Mouse (Mus musculus) gastrocnemius, adult 2 months (tissue): ENCODE results near the gene Stk32b. TPM values are rescaled to one million over a fixed set of nuclear protein-coding genes. Genes with fewer than 3 reads are reported as not detected.

Experiments
- DNase-seq: peaks from one replicate; pipeline ENCODE4 v3.0.0; 2022
- H3K27ac ChIP-seq: fragments of 200-600 bp; 2 replicates; pipeline ENCODE4 v1.8.1; 2022; ENCODE audit warnings: mild to moderate bottlenecking
- H3K4me3 ChIP-seq: fragments of 200-600 bp; 2 replicates; pipeline ENCODE4 v1.8.1; 2022; ENCODE audit warnings: mild to moderate bottlenecking, moderate library complexity
- CTCF ChIP-seq: fragments of 200-600 bp; IDR thresholded peaks from 2 replicates; pipeline ENCODE4 v1.8.1; 2022; ENCODE audit warnings: antibody characterized with exemption, mild to moderate bottlenecking, moderate library complexity
- intact Hi-C: fragments of 180-260 bp; cut with DNase I; formaldehyde crosslinking; loops from one replicate; pipeline ENCODE4 v1.15.1; 2025
- total RNA-seq, 2 experiments: library from RNA; stranded (reverse); gene quantifications; 2 replicates each; pipeline ENCODE4 v1.2.3; 2021

Stk32b gene
- total RNA-seq, 2 experiments from 2014 or later, result 0.20 TPM; not detected in 1

DNA sequence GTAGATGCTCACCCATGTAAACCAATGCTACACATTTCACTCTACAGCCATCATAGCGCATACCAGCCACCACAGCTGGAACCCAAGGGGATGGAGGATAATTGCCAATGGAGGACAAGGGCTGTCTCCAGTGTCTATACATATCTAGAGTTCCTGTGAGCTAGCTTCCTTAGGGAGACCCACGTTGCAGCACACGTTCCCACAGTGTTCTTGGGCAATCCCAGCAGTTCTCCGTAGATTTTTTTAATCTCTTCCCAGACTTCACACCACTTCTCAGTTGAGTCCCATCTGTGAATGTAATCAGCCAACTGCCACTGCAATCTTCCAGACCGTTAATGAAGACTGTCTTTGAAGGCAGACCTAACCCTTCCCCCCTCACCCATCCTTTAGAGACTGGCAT, 165.3 kb downstream of the Stk32b start:
- TF ChIP-seq CTCF, result no peak
- Histone ChIP-seq H3K27ac (no peak overlapping the region), H3K4me3 (no peak overlapping the region)
- DNase-seq, result no peak
- intact Hi-C loops, result no loop called here

DNA sequence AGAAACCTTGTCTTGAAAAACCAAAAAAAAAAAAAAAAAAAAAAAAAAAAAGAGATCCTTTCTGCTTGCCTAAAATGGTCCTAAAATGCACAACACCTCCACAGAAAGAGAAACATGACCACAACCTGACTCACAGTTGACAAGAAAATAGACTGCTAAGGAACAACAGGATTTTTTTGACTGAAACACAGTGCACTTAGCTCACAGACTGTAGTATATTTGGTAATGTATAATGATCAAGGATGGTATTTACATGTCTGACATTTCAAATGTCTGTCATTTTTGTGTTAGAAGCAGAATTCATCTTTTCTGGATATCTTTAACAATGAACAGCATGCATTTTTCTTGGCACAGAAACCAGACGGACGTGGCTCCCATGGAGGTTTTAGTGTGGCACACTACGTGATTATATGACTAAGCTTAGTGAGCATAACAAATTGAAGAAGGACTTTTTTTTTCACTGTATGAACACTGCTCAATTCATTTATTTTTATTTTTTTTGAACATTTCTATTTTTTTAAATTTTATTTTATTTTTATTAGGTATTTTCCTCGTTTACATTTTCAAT, 181.2 kb downstream of the Stk32b start:
- no peak for DNase-seq
- Histone ChIP-seq H3K4me3 (no peak overlapping the region), H3K27ac (no peak overlapping the region)
- intact Hi-C loops, result no loop called here
- no peak for TF ChIP-seq CTCF

DNA sequence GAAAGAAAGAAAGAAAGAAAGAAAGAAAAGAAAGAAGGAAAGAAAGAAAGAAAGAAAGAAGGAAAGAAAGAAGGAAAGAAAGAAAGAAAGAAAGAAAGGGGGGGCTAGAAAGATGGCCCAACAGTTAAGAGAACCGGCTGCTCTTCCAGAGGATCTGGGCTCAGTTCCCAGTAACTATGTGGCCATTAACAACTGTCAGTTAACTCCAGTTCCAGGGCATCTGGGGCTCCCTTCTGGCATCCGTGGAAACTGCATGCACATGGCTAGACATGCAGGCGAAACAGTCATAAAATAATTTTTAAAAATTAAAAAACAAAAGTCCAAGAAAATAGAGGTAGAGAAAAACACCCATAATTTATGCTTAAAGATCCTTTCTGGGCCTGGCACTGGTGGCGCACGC, 181.7 kb downstream of the Stk32b start:
- no peak for DNase-seq
- intact Hi-C loops, result no loop called here
- Histone ChIP-seq H3K27ac (no peak overlapping the region), H3K4me3 (no peak overlapping the region)
- no peak for TF ChIP-seq CTCF

DNA sequence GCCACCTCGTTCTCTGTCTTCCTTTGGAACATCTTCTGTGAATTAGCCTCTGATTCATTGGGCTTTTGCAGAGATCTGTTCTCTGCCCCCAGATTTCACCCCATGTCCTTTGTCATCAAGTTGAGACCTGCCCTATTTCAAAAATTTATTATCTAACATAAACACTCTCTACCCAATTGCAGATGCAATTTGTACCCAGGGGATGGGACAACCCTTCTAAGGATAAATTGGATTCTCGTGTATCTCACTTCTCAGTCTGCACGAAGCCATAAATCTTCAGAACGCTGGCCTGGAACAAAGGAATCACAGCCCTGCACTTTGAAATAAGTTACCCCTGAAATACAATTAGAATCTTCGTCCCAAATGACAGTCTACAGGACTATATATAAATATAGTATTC, 191.6 kb downstream of the Stk32b start:
- intact Hi-C loops, result no loop called here
- Histone ChIP-seq H3K4me3 (no peak overlapping the region), H3K27ac (no peak overlapping the region)
- DNase-seq, result no peak
- TF ChIP-seq CTCF, result no peak

DNA sequence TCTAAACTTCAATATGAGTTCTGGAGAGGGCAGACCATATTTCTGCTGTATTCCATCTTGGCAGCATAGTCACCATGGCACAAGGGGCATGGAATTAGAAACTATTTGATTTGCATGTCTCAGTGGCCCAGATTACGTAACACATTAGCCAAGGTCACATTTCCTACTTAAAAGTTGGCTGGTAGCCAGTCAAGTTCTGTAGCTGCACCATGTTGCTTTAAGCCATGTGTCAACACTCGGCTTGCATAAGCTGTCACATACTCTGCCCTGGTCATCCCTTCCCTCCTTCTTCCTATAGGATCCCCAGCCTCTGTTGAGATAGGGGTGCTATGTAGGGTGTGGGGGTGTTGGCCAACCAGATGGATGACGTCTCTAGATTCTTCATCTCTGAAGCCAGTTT, 196.5 kb downstream of the Stk32b start:
- TF ChIP-seq CTCF, result no peak

DNA sequence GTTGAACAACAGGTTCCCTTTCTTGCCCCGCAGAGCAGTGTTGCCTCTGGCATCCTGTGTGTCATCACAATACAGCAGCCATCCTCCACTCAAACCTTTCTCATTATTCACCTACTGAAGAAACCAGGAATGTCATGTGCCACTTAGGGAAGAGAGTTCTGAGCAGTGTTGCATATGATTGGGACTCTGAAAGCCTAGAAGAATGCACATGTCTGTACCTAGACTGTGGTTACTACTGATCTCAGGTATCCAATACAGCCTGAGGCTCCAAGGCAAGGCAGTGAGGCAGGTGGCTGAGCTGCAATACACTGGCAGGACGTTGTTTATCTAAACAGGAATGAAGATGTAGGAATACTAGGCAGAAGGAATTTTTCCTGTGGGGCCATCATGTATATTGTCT, 204.5 kb downstream of the Stk32b start:
- no peak for TF ChIP-seq CTCF
- no peak for DNase-seq
- intact Hi-C loops, result no loop called here
- Histone ChIP-seq H3K27ac (no peak overlapping the region), H3K4me3 (no peak overlapping the region)

More for the DNA sequence above, 196.5 kb downstream of the Stk32b start:
- no peak overlapping the region for H3K4me3 ChIP-seq
- no peak for DNase-seq
- intact Hi-C loops, result no loop called here
- no peak overlapping the region for H3K27ac ChIP-seq

DNA sequence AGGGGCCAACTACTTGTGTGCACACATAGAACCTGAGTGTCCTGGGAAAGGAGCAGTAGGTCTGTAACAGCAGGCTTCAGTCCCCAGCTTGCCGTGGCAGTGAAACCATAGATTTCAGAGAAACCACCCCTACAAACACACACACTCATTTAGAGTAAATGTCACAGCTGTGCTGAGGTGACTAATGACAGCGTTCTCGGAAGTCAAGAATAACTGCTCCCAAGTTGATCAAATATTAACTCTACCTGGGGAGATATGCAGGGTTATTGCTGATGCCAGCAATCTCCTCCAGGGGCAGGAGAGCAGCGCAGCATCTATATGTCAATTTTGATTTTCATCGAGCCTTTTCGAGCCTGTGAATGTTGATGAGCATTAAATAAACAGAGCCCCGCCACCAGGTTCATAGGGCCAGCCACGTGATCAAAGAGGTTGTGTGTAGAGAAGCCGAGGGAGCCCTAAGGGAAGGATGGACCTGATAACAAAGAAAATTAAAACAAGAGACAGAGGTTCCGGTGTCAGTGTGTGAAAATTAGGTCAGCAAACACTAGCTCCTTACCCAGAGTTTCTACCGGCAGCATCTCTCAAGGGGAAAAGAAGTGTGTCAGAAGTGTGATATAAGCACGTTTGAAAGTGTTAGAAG, 210.0 kb downstream of the Stk32b start:
- Histone ChIP-seq H3K27ac (no peak overlapping the region), H3K4me3 (no peak overlapping the region)
- intact Hi-C loops, result no loop called here
- no peak for TF ChIP-seq CTCF
- DNase-seq, result no peak

DNA sequence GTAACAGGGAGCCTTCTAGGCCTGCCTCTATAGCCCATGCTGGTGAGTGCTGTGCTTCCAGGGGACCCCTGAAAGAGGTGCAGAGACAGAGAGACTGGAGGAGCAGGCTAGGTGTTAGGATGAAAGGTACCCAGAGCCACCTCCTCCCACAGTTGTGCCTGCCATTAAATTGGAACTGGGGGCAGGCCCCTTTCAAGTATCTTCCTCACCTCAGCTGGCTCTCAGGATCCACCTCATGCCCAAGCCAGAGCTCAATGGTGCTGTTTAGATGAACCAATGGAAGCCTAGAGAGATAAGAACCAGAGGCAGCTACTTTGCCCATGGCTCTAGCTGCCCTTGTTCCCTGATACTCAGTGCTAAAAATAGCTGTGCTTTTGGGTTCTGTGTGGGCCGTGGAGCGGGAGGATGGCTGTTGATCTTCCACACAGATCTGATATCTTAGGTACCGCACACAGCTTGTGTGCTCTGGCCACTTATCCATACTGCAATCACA, 221.9 kb downstream of the Stk32b start:
- Histone ChIP-seq H3K4me3 (no peak overlapping the region), H3K27ac (no peak overlapping the region)
- no peak for DNase-seq
- intact Hi-C loops, result no loop called here
- TF ChIP-seq CTCF, result no peak

DNA sequence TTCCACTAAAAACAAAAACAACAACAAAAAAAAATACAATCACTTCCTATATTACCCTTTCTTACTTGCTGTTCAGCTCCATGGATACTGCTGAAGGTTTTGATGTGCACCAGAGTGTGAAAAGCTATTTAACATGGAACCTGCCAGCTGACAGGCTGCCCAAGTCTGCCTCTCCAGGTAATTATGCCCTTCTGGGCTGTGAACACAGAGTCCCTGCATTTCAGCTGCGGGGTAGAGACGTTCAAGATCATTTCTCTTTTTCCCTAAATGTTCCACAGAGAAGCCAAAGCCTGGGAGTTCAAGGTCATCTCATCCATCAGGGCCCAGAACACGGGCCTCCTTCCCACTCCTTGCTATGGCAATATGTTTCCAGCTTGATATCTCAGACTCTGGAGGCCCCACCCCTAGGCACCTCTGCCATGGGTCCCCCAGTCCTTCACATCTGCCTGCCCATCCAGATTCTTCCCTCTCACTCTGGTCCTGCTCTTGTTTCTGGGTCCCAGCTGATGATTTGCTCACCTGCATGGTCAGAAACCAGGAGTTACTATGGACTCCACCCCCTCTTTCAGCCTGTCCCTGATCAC, 244.9 kb downstream of the Stk32b start:
- no peak overlapping the region for H3K4me3 ChIP-seq
- no peak overlapping the region for H3K27ac ChIP-seq
- DNase-seq, result no peak
- intact Hi-C loops, result no loop called here
- no peak for TF ChIP-seq CTCF

DNA sequence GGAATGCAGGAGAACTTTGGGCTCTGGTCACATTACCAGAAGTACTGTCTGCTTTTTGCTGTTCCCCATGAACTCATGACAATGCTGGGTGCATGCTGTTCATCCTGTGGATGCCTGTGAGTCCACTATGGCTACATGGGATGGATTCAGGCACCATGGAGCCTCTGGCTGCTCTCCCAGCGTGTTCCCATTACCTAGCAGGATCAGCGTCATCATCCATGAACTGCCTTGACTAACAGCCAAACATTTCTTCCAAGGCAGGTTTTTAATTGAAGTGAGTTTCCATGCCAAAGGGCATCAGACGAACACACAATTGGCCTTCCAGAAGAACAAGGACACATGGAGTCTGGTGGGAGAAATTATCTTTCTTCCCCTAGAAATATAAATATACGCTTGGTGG, 245.4 kb downstream of the Stk32b start:
- no peak for DNase-seq
- no peak for TF ChIP-seq CTCF
- no peak overlapping the region for H3K4me3 ChIP-seq
- intact Hi-C loops, result no loop called here
- no peak overlapping the region for H3K27ac ChIP-seq

DNA sequence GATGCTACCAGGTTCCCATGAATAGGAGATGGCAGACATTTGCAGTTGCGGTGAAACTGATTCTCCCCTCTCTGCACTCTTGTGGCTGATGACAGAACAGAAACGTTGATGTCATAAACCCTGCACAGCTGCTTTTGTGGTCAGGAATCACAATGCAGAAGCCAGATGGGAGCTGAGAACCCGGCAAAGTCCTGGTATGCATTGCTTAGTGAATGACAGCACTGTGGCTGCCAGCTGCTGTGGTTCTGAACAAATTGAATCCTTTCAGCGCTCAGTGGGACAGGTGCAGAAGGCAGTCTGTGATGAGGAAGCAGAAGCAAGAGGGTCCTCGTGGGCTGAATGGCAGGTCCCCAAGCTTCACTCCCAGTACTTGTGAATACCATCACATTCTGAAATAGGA, 247.9 kb downstream of the Stk32b start:
- no peak for TF ChIP-seq CTCF
- no peak overlapping the region for H3K4me3 ChIP-seq
- no peak overlapping the region for H3K27ac ChIP-seq
- DNase-seq, result no peak
- intact Hi-C loops, result no loop called here

DNA sequence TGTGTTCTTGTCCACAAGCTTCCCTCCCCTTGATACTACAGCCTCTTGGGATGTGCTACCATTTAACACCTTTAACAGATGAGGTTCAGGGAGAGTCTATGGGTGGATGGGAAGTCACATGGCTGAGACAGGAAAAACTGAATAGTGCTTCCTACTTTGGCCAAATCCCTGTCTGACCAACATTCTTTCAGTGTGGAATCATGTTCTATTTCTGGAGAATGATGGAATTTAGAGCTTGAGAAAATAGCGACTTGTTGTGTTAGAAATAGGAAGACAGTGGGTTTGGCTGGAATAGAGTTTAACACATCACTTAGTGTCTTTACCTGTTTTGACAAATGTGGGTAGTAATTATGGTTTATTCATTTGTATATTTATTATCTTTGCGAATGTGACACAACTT, 249.3 kb downstream of the Stk32b start:
- no peak for DNase-seq
- H3K4me3 ChIP-seq, result no peak overlapping the region
- intact Hi-C loops, result no loop called here
- no peak overlapping the region for H3K27ac ChIP-seq
- TF ChIP-seq CTCF, result no peak

DNA sequence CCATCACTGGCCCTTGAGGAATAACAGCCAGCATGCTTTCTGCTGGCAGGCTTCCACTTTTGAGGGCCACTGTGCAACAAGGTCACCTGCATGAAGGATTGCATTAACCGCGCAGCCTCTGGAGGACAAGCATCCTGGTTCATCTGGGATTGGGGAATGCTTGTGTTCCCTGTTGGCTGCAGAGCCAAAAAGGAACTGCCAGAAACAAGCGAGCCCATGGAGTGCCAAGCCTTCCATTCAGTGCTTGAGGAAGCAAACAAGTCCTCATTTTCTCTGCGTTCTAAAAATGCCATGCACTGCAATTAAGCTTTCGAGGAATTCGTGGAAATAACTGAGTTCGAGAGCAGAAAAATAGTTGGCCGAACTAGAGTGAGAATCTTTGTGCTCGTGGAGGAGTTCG, 251.5 kb downstream of the Stk32b start:
- no peak for TF ChIP-seq CTCF
- Histone ChIP-seq H3K4me3 (no peak overlapping the region), H3K27ac (no peak overlapping the region)
- no peak for DNase-seq
- intact Hi-C loops, result no loop called here

DNA sequence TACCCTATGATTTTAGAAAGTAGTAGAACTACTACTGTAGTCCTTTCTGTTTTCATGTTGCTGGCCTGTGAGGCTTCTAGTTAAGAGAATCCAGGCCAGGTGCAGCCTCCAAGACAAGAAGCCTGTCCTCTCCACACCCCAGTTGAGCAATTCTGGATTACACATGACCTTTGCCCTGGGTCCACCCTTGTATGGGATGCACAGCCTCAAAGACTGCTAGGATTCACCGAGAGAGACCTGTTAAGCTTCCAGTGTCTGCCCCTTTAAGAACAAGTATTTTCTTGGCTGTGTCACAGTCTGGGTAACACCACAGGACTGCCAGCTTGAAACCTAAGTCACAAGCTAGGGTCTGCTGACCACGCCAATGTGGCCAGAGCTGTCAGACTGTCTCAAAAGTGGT, 258.7 kb downstream of the Stk32b start:
- Histone ChIP-seq H3K4me3 (no peak overlapping the region), H3K27ac (no peak overlapping the region)
- no peak for DNase-seq
- no peak for TF ChIP-seq CTCF
- intact Hi-C loops, result no loop called here
